Mouse (Mus musculus): ENCODE measurements around the gene Fastk.
A peak's percentile ranks its signal among the peaks of the same experiment; 100 is the strongest.

Gene Fastk

DNA sequence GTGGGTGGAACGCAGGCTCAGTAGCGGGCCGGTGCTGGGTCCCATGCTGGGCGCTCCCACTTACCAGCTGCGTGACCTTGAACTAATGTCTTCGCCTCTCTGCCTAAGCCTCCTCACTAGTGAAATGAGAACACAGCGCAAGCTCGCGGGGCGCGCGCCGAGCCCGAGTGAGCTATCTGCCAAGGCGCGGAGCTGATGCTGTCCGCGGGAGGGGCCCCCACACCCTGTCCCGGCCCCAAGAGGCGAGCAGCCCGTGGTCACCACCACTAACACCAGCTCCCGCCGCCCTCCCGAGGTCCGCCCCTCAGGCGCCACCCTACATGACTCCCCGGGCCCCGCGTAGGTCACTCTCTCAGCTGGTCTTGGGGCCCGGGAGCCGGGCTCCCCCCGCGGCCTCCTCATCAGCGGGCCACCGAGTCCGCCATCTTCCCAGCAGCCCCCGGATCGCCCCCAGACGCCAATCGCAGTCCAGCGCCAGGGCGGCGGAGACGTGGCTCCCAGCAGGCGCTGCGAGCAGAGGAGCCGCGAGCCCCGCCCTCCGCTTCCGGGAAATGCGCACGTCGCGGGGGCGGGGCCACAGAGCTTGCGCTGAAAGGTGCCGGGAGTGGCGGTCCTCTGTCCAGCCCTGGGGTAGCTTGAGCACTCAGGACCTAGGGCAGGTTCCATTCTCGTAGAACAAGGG, at the start of gene Fastk:
Gene Fastk, minus strand, starts transcription at position 542 of the 682 bp plus-strand sequence.
- peak; percentile 71 for DNase-seq (ENCODE audit: low spot score)

DNA sequence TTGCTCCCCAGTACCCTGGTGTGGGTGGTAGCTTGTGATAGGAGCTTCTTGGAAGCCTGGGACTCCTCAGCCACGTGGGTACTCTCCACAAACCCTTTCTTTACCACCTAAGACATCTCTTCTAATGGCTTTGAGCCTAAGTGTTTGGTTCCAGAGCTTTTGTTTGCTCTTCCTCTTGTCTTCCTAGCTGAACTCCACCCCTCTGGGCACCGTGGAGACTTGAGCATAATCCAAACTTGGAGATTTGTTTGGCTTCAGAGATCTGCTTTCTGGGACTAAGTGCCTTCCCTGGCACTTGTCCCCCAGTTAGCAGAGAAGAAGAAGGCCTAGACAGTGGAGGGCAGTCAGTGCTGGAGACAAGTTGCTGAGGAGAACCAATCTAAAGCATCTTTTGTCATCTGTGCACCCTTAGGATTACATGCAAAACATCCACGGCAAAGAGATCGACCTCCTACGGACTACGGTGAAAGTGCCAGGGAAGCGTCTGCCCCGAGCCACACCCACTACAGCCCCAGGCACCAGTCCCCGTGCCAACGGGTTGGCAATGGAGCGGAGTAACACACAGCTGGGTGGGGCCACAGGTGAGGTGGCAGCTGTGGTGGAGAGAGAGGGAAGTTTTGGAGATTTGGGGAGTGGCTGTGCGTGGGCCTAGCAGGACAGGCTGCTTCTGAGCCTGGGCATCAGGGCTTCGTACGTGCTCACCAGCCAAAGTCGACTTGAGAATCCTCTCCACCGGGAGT, 47.6 kb upstream of the Fastk start:
- no peak for DNase-seq (ENCODE audit: low spot score)

DNA sequence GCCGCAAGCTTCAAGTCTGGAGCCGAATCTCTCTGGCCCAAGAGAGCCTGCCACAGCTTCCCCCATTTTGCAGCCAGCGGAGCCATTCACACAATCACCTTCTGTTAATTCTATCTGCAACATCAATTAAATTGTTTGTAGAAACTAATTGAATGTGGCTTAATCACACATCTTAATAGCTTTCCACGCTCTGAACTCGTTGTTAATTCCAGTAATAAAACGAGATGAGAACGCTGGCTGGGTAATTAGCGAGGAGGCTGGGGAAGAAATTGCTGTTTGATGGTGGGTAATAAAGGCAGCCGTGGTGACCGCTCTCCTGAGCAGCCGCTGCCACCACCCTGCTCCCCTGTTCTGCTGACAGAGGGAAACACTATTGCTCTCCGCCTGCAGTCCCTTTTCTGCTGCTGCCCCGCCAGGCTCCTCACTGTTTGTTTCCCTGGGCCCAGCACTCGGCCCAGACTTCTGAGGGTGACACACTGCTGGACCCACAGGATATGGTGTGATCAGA, 45.4 kb upstream of the Fastk start:
- no peak for DNase-seq (ENCODE audit: low spot score)

DNA sequence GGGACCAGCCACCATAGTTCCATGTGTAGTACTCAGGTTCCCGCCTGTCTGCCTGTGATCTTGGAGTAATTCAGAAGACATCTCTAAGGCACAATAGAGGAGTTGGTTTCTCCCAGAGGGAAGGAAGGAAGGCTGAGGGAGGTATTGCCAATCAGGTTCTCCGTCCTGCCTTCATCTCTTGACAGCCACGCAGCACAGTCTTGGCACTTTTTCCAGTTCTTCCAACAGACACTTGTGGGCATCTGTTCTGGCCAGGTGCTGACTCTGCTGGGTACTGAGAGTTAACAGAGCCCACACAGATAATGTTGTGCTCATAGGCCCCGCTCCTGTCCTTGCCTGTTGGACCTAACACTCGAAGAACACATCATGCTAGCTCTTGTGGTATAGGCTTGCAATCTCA, 41.7 kb upstream of the Fastk start:
- no peak for DNase-seq (ENCODE audit: low spot score)

DNA sequence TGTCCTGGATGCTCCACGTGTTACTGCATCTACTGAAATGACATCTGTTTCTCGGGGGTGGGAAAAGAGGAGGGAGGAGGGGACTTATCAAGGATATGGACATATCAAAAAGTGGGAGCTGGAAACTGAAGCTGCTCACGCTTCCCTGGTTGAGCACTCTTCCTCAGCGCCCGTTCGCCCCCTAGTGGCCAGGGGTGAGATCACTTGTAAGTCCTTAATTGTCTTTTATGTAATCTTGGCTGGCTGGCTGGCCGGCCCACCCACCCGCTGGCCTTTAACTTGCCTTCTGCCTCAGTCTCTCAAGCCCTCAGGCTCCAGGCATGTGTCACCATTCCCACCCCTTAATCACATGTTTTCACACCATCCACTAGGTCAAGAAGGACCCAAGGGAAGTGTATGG, 41.0 kb upstream of the Fastk start:
- DNase-seq (ENCODE audit: low spot score) = peak; percentile 75

DNA sequence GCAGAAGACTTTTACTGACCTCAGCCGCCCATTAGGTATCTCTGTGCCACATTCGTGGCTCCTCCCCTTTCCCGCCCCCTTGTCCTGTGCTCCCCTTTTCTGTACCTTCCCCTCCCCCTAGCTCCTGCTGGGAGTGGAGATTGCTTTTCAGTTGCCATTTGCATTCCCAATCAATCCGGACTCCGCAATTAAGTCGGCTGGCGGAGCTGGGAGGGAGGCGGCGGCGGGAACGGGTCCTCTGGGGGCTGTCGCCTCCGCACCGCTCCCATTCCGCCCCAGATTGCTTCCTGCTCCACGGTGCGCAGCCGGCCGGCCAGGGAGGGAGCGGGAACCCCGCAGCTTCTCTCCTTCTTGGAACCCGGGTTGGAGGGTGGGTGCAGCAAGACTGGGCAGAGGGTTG, 39.9 kb upstream of the Fastk start:
- no peak for DNase-seq (ENCODE audit: low spot score)

DNA sequence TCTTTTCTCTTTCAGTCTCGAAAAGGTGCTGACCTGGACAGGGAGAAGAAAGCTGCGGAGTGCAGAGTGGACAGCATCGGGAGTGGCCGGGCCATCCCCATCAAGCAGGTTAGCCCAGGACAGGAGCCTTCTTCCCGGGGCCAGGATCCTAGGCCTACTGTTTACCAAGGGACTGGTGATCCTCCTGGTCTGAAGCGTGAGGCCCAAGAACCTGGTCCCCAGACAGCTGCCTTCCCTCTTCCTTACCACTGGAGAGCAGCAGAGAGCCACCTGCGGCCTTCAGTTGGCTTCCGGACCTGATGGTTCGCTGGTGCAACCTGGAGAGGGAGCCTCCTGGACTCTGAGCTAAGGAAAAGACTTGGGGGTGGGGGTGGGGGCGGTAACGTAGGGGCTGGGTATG, 38.2 kb upstream of the Fastk start:
- DNase-seq (ENCODE audit: low spot score) = no peak

DNA sequence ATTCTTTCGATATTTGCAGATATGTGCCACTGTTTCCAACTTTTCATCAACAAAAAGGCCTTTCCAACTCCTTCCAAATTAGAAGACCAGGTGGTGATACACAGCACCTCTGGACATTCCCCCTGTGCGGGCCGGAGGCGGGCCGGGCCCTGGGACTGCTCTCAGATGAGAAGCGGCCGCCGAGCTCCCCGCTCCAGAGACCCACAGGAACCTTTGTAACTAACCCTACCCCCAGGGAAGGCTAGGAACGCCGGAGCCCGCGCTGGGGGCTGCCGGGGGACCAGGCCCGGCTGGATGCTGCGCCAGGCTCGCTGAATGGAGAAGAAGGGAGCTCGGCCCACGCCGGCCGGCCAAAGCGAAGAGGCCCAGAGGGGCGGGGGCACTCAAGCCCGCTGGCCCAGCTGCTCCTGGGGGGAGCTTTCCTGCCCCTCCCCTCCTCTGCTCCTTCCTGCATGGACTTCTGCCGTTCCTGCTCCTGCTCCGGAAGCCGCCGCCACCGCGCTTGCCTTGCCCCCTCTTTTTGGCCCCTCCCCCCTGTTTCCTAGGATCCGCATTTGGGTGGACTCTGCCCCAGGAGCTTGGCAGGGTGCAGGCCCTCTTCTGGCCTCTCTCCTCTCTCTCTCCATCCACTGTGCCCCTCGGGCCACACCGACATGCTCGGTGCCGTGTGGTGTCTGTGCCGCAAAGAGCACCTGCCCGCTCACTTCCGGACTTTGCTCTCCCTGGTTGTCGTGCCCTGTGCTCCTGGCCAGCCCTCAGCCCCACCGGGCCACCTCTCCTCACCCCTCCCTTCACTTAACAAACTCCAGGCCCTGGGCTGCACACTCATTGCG, 37.4 kb upstream of the Fastk start:
- DNase-seq (ENCODE audit: low spot score) = no peak

DNA sequence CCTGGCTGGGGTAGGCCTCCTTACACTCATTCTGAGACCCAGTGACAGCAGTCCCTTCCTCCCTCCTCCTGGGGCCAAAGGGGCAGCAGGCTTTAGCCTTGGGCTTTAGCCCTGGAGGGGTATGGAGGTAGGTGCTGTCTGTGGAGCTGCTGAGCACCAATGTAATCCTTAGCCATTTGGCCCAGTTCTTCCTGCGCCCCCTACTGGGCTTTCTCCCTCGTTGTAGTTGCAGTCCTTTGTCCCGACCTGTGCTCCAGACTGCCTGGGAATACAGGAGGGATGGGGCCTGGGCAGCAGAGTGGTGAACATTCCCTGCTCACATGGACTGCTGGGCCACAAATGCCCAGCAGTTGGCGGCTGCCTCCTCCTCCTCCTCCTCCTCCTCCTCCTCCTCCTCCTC, 36.6 kb upstream of the Fastk start:
- DNase-seq (ENCODE audit: low spot score) = no peak

DNA sequence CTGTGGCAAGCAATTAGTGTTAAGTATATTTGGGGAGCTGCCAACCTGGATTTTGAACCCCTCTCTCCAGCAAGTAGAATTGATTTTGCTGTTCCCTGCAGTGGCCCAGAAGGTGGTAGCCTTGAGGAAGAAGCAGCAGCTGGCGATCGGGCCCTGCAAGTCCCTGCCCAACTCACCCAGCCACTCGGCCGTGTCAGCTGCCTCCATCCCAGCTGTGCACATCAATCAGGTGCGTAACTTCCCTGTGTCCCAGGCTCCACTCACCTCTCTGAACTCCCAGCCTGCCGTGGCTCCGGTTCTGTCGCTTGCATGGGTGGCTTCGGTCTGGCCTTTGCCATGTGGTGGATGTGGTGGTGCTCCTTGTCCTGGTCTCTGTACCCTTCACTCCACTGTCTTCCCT, 32.8 kb upstream of the Fastk start:
- no peak for DNase-seq (ENCODE audit: low spot score)

DNA sequence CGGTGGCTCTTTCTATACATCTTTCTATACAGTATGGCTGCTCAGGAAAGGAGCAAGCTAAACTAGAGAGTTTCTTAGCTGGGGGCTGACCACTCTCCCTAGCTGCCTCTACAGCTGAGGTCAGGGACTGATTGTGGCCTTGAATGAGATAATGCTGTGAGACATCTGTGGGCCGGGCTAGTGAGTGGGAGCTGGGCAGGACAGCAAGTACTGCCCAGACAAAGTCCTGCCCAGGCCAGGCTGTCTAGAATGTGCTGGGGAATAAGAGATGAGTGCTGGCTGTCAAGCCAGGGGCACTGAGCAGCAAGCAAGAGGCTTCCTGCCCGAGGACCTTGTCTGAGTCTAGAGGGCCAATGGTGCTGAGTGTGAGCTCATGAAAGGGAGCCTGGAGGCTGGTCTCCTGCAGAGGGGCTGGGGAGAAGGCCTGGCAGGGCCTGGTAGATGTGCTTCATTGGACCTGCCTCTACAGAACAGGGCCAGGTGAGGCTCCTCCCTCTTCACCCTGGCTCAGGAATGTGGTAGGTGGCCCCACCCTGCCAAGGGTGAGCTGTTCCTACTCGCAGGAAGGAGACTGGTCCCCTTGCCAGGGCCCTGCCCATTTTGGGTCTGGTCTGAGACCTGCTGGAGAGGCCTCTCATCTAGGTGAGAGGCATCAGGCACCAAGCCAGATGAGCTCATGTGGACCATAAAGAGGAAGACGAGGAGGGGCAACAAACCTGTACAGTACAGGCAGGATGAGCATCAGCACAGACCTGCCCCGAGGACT, 30.6 kb upstream of the Fastk start:
- DNase-seq (ENCODE audit: low spot score) = no peak

DNA sequence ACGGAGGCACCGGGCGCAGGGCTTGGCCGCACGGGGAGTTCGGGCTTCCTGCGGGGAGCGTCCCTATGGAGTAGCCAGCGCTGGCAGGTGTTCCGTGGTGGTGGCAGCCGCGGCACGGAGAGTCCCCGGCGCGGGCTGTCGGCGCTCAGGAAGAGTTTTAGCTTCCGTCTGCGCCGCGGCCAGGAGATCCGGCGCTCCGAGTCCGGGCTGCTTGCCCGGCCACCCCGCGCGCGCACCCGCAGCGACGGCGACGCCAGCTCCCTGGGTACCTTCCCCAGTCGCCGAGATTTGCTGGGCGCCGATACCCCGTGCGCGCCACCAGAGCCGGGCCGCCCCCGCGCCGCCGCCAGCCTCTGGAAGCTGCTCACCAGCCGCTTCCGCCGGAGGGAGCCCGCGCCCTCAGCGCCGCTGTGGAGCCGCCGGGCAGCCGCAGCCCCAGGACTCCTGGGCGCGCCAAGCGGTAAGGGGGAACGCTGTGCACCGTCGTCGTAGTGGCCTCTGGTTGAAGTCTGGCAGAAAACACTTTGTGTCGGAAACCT, 29.7 kb upstream of the Fastk start:
- DNase-seq (ENCODE audit: low spot score) = no peak

DNA sequence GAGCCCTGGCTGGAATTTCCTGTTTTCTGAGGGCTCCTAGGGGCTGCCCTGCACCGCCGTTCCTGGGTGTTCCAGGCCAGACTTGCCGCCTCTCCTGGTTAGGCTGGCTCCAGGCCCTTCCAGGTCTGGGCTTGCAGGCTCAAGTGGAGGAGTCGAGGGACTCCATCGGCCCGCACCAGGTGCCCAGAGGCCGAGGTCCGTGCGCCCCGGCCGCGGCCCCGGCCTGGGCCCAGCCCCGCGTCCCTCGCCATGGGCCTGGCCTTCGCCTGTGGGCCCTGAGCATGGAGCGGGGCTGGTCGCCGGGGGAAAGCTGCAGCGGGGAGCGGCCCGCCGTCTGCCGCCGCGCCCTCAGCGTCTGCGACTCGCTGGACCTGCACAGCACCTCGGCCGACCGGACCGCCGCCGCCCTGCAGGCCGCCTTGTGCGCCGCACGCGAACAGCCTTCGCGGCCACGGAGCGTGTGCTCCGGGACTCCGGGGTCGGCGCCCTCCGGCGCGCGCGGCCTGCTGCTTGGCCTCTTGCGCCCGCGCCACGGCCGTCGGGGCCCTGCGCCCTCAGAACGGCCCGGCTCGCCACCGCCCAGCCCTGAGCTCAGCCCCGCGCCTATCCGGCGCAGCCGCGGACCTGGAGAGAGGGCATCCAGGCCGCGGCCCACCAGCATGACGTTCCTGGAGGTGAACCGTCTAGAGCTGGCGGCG, 29.1 kb upstream of the Fastk start:
- DNase-seq (ENCODE audit: low spot score) = no peak

DNA sequence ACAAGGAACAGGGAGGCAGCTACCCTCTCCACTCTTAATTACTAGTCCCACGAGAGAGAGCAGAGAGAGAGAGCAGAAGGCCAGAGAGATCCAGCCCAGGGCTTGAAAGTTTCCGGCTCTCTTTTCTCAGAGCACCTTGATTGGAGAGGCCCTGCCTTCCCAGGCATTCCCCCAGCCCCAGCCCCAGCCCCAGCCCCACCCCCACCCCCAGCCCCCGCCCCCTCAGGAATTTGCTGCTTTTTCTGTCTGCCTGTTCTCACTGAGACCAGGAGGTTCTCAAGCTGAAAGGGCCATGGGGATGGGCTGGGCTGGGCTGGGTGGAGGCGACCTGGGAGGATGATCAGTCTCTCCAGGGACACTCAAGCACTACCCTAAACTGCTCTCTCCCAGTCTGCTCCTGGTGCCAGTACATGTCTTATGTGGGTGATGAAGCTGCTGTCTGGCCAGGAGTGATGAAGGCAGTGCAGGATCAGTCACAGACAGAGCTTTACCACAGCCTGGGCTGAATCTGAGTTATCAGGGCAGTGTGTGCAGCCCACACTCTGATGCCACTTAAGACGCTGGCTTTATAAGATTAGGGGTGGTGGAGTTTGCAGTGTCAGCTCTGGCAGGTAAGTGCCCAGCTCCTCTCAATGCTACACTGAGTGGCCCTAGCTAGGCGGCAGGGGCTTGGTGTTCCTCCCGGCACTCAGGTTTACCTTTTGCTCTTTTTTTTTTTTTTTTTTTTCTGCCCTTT, 28.0 kb upstream of the Fastk start:
- DNase-seq (ENCODE audit: low spot score) = no peak

DNA sequence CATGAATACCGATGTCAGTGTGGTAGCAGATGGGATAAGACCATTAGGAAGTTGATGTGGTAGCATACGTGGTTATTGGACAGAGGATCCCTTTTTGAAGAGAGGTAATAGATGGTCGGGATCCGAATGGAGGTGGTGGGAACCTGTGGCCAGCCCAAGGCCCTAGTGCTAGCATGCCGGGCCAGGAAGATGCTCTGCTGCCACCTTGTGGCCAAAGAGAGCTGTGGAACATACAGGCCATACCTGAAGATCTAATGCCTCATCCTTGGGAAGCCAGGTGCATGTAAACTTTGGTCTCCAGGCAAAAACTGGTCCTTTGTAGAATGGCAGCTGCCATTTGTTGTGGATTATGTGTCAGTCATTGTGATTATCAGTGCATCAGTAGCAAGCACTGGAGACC, 25.5 kb upstream of the Fastk start:
- no peak for DNase-seq (ENCODE audit: low spot score)

DNA sequence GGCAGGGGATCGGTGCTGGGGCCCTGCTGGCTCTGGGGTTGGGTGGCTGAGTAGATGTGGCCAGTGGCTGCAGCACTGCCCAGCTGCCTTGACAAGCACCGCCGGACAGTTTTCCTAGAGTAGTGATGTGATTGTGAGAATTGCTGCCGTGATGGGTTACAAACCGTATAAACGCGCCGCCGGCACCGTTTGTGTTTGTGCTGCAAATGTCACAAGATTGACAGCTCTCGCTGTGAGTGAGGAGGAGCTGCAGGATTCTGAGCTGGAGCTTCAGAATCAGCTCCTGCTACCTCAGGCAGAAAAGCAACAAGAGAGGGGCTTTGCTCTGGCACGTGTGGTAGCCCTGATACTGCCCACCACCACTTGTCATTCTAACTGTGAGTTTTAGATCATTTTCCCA, 21.7 kb upstream of the Fastk start:
- DNase-seq (ENCODE audit: low spot score) = no peak

DNA sequence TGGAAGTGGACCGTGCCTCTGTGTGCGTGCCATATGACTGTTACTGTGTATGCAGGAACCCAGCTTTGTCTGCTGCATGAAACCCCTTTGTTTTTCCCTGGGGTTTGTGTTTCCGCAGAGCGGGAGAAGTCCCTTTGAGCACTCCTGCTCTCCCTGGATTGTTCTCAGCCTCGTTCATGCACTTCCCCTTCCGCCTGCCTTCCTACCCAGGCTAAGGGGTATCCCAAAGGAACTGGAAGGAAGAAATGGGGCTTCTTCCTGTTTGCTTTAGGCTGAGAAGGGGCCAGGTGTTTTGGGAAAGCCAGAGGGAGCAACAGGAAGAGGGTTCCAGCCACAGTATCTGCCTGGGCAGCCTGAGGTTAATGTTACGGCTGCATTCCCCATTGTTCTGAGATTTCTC, 10.5 kb upstream of the Fastk start:
- DNase-seq (ENCODE audit: low spot score) = no peak

DNA sequence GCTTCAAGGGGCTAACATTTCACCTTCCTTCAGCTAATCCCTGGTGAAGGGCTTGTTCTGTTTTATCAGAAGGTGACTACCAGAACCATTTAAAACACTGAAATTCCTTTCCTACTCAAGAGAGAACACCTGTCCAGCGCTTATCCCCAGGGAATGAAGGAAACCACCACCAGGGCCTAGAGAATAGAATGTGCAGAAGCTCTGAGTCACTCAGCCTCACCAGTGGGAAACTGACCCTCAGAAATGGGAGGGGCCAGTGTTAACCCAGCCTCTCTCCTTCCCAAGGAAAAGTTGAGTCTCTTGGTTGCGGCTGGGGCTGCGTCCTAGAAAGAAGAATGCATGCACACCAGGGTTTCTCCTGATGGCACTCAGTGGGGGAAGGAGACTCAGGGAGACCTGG, 10.0 kb upstream of the Fastk start:
- DNase-seq (ENCODE audit: low spot score) = no peak

DNA sequence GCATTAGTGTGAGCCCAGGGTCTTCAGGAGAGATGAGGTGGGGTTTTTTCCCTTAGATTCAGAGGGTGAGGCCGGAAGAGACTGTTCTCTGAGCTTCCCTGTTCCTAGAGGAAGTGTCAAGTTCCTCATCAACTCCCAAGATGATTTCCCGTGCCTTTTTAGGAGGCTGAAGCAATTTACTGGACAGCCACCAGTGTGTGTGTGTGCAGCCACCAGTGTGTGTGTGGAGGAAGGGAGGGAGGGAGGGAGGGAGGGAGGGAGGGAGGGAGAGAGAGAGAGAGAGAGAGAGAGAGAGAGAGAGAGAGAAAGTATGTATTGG, 8.9 kb upstream of the Fastk start:
- no peak for DNase-seq (ENCODE audit: low spot score)

DNA sequence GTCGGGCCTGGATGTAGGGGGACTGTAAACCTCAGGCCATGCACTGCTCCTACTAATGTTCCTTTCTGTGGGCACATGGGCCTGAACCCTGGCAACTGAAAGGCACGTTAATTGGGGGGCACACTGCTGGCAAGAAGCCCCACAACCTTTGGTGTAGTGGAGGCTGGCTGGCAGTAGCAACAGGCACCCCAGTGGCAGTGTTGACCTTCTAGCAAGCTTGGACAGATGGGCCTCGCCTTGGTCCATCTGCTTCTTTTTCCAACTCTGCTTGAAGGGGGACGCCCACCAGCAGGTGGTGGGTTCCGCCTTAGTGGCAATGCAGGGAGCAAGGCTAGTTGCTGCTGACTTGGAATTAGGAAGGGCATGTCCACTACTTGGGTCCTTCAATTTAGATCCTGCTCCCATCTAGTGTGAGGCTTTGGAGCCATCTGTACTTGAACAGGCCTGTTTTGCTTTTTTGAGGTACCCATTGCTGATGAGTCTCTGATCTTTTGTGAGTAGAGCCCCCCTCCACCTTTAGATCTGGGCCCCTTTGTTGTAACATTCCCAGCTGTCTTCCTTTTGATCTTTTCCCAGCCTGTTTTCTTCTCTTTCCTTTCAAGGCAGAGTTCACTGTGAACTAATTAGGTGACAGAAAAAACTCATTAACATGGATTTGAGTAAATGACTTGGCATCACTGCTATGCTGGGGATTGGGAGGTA, 8.3 kb upstream of the Fastk start:
- DNase-seq (ENCODE audit: low spot score) = no peak

Data from layer of hippocampus, adult 9-10 months (tissue).